Mouse (Mus musculus) kidney, postnatal 10 days (tissue): ENCODE data around the gene Mylk3.
A peak's percentile ranks its signal among the peaks of the same experiment; 100 is the strongest.

Experiments used
- DNase-seq: peaks from one replicate; pipeline ENCODE4 v3.0.0; 2021; ENCODE audit warnings: mixed read lengths

Gene Mylk3

DNA sequence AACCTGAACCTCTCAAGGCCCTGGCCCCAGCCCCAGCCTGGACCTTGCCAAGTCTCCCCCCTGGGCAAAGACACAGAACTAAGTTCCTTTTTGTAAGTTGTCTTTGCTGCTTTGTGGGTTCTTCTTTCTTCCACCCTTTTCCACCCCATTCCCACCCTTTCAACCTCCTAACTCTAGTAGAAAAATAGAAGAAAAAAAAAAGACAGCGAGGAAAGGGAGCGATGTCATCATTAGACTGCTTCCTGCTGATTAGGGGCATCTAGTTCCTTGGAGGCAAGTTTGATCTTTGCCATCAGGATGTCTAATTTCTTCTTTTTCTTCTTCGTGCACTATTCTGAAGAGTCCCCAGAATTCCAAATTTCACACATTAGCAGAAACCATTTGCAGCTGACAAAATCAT is 73.1 kb downstream of the Mylk3 start:
- no peak for DNase-seq

GRCm38 (mm10) chr8:85311743-85312142 is 74.4 kb downstream of the Mylk3 start:
- peak; percentile 53 for DNase-seq

DNA sequence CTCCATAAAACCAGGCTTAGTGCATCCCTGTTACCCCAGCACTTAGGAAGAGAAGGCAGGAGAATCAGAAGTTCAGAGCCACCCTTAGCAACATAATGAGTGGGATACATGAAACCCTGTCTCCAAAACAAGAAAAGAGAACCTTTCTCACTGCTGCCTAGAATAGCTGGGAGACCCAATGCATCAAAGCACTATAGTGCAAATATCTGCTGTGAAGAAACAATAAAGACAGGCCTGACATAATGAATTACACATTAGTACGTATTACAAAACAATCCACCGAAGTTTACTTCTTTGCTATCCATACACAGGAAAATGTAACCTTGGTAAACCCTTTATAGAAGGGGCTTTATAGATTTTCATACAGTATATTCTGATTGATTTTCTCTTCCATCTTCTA is 77.6 kb downstream of the Mylk3 start:
- DNase-seq: no peak

DNA sequence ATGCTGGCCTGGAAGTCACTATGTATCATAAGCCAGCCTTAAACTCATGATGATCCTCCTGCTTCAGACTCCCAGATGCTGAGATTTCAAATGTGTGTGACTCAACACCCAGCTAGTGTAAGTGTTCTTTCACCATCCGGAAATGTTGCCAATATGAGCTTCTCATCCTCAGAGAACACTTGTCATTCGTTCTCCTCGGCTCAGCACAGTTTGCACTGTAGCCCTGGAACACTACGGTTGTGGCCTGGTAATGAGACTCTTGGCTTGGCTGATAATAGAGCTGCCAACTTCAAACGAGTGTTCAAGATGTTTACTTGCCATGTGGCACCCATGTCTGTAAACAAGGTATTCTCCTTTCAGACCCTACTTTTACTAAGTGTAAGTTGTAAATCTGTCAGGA is 82.6 kb downstream of the Mylk3 start:
- no peak for DNase-seq

DNA sequence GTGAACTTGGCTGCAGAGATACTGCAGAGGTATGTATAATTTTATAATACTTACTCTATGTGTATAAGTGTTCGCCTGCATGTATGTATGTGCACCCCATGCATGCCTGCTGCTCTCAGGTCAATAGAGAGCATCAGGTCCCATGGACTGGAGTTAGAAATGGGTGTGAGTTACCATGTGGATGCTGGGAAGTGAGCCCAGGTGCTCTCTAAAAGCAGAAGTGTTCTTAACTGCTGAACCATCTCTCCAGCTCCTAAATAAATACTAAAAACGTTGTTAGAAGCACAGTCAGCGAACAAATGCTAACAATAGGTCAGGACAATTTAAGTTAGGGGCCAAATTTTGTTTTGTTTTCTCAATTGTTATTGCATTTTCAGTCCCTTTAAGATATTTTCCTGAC is 83.2 kb downstream of the Mylk3 start:
- no peak for DNase-seq

GRCm38 (mm10) chr8:85301941-85302340 is 84.2 kb downstream of the Mylk3 start:
- DNase-seq: no peak

GRCm38 (mm10) chr8:85299434-85300077 is 86.6 kb downstream of the Mylk3 start, which contains the start of the genes Orc6 and Vps35:
Gene Orc6, plus strand, starts transcription at chr8:85299632.
Gene Vps35, minus strand, starts transcription at chr8:85299802.
- peak; percentile 98 for DNase-seq

DNA sequence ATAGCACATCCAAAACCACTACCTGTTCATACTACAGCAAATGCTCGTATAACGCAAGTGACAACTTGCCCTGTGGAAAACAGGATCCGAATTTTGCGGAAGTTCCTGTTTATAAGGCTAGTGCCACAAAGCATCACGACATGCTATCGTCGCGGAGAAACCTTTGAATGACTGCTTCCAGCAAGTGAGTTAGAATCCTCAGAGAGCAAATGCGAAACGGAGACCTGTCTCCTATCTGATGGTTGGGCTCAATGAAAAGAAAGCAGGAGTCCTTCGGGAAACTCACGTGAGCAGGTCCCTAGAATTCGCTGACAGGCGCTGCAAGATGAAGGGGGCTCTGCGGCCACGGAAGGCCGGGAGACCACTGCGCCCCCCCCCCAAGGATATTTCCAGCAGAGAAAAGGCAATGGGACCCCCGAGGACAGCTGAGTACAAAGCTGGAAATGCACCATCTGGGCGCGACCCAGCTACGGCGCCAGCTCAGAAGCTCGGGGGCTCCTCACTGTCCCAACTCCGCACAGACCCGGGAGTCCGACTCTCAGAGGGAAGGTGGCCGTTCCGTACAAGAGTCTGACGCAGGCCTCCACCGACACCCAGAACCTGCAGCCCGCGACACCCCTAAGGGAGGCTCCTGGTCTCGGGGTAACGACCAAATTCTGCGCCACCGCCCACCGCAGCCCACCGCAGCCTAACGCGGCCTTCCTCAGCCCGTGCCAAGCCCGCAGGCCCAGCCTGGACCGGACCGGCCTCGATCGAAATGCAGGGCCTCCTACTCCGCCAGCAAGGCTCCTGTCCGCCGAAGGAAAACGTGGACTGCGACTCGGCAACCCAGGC is 87.3 kb downstream of the Mylk3 start:
- peak; percentile 14 for DNase-seq

GRCm38 (mm10) chr8:85286846-85287245 is 99.3 kb downstream of the Mylk3 start:
- no peak for DNase-seq
